Mouse (Mus musculus): ENCODE measurements around the gene E2f4.
A peak's percentile ranks its signal among the peaks of the same experiment; 100 is the strongest.

E2f4 gene

DNA sequence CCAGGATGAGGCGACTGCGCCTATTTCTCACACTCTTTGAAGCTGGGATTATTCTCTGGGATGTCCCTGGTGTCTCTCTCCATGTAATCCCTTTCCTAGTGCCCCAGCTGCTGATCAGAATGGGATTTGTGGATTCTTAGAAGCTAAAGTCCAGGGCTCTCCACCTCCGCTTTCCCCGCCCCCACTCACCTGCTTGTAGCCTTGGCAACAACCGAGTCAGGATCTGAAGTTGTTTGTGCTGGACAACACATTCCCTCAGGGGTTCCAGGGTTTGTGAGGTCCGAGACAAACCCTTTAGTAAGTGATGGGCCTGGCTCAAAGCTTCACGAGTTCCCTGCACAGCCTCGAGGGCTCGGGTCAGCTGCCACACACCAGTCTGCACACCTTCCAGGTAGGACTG lies 2.7 kb upstream of the E2f4 start:
- no peak for DNase-seq (ENCODE audit: low spot score)

DNA sequence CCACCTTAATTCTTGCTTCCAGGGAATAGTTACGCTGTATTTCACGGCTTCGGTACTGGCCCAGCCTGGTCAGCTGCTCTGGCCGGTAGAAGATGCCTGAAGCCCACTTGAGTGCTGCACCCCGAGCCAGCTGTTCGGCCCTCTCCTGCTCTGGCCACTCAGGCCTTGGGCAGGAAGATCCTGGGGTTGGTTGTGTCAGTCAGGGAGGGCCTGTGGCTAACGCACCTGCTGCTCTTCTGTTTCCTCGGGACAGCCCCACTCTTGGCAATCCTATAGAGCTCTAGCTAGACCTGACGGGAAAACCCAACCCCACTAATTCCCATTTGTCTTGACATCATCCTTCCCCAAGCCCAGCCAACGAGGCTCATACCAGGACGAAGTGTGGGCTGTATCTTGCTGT lies 2.2 kb upstream of the E2f4 start:
- no peak for DNase-seq (ENCODE audit: low spot score)

GRCm38 (mm10) chr8:105295895-105296573 lies 1.4 kb upstream of the E2f4 start, which contains the start of gene Exoc3l:
Gene Exoc3l, minus strand, starts transcription at chr8:105296101.
- DNase-seq (ENCODE audit: low spot score): no peak

GRCm38 (mm10) chr8:105298351-105299252 lies 1.1 kb downstream of the E2f4 start:
- peak; percentile 65 for DNase-seq (ENCODE audit: low spot score)

DNA sequence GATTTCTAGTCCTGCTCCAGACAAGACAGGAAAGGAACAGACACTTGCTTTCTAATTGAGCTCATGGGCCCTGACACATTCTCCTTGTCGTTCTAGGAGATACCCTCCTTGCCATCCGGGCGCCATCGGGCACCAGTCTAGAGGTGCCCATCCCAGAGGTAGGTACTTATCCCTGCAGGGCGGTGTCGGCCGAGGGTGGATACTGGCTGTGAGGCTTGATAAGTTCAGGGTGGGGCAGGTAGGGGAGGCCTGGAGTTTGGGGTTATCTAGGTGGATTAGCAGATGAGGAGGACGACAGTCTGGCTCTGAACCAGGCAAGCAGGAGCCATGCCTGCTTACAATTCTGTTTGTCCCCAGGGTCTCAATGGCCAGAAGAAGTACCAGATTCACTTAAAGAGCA lies 2.5 kb downstream of the E2f4 start:
- no peak for DNase-seq (ENCODE audit: low spot score)

DNA sequence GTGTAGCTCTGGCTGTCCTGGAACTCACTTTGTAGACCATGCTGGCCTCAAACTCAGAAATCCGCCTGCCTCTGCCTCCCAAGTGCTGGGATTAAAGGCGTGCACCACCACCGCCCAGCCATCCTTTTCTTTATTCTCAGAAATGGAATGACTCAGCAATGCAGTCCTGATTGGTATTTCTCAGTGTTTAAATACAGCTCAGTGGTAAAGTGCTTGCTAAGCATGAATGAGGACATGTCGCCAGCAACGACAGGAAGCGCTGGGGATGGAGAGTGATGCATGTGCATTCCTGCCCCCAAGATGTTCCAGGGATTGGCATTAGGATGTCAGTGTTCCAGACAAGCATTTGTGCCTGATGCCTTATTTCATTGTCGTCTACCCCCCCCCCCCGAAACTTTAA lies 5.9 kb downstream of the E2f4 start:
- no peak for DNase-seq (ENCODE audit: low spot score)

- no peak for DNase-seq (ENCODE audit: low spot score)
Observed at GRCm38 (mm10) chr8:105303874-105304273, 6.4 kb downstream of the E2f4 start.

GRCm38 (mm10) chr8:105304325-105305210 lies 7.1 kb downstream of the E2f4 start:
- peak; percentile 78 for DNase-seq (ENCODE audit: low spot score)

GRCm38 (mm10) chr8:105305211-105306145 lies 8.0 kb downstream of the E2f4 start, which contains the start of gene Elmo3:
Gene Elmo3, plus strand, starts transcription at chr8:105305601.
- DNase-seq (ENCODE audit: low spot score): peak; percentile 55

- DNase-seq (ENCODE audit: low spot score): no peak
Observed at GRCm38 (mm10) chr8:105306146-105306691, 8.8 kb downstream of the E2f4 start.

DNA sequence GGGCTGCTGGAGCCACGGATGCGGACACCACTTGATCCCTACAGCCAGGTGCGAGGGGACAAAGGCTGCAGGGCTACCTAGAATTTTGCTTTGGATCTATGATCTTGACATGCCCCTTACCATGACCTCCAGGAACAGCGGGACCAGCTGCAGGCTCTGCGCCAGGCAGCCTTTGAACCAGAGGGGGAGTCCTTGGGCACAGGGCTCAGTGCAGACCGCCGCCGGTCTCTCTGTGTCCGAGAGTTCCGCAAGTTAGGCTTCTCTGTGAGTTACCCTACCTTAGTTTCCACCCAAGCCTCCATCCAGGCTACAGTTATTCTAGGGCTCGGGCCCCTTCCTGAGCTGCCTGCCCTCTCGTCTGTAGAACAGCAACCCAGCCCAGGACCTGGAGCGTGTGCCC lies 10.2 kb downstream of the E2f4 start:
- no peak for DNase-seq (ENCODE audit: low spot score)

- no peak for DNase-seq (ENCODE audit: low spot score)
Observed at GRCm38 (mm10) chr8:105308428-105308827, 11.0 kb downstream of the E2f4 start.

- no peak for DNase-seq (ENCODE audit: low spot score)
Observed at GRCm38 (mm10) chr8:105309142-105309847, 11.8 kb downstream of the E2f4 start.

DNA sequence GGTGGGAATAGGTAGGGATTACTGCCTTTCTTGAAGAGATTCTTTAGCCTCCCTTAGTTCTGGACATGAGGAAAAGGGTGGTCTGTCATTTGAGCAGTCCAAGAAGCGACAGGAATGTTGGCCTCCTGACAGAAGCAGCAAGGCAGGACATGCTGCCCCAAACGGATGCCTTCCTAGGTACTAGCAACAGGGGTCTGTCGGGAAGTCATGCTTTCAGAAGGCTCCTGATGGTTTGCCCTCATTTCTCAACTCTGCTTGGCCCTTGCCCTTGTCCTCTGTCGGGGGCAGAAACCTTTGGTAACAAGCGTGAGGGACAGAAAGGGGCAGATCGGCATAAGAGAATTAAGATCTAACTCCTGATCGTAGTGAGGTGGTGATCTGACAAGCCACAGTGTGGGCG lies 12.7 kb downstream of the E2f4 start:
- DNase-seq (ENCODE audit: low spot score): no peak

DNA sequence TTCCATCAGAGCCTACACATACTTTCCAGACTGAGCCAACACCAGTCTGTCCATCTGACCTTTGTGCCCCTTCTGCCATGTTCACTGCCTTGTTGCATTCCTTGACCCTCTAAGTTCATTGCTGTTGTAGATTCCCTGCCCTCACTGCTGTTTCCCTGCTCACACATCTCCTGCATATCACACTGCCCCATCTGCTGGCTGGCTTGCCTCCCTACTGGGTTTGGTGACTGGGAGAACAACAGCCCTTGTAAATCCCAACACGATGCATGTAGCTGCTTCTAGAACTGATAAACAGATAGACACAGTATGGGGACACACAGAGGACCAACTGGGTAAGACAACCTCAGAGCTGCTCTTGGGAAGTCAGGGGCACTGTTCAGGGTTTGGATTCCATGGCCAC lies 14.3 kb downstream of the E2f4 start:
- no peak for DNase-seq (ENCODE audit: low spot score)

DNA sequence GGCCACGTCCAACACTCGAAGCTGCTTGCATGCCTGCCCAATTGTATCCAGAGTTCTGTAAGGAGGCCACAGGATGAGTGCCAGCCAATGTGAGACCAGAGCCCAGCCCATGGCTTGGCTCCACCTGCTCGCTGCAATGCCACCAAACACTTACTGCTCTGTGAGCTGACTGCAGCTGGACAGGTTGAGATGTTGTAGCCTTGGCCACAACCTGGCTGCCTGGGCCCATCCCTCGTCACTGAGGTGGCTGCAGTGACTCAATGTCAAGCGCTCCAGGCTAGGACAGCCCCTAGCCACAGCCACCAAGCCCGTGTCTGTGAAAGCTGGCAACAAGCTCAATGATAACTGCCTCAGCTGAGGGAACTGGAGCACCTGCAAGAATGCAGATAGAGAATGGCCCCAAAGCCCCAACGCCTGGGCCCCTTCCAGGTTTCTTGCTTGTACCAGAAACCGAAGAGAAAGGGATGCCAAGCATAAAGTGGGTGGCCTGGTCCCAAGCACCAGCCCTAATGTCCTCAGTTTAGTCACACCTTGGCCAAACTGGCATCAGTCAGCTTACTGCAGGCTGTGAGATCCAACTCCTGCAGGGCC lies 15.5 kb downstream of the E2f4 start:
- no peak for DNase-seq (ENCODE audit: low spot score)

DNA sequence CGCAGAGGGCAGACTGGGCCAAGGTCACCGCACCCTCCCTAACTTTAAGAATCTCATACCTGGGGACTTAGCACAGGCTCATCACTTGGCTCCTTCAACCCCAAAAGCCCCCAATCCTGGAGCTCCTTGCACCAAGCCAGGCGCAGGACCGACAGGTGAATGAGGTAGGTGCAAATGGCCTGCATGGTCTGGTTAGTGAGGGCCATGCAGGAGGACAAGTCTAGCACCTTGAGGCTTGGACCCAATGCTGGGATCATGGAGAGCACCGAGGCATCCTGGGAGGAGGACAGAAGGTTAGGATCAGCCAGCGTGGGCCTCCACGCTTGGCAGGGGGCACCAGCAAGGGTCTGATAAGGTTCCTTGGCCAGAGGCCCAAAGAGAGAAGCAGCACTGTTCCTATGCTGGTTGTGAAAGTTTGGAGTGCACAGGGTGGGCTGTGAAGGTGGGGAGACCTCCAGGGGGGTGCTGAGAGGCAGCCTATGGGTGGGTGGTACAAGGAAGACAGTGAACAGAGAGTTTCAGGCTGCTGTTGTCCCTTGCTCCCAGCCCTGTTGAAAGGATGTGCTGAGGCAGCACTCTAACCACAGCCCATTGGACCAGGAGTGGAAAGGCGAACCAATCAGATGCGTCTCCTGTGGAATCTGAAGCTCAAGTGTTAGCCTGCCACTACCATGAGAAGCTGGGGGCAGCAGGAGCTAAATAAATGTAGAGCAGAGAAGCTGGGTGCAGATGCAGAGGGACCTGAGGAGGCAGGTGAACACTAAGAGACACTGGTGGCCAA lies 16.3 kb downstream of the E2f4 start:
- no peak for DNase-seq (ENCODE audit: low spot score)

DNA sequence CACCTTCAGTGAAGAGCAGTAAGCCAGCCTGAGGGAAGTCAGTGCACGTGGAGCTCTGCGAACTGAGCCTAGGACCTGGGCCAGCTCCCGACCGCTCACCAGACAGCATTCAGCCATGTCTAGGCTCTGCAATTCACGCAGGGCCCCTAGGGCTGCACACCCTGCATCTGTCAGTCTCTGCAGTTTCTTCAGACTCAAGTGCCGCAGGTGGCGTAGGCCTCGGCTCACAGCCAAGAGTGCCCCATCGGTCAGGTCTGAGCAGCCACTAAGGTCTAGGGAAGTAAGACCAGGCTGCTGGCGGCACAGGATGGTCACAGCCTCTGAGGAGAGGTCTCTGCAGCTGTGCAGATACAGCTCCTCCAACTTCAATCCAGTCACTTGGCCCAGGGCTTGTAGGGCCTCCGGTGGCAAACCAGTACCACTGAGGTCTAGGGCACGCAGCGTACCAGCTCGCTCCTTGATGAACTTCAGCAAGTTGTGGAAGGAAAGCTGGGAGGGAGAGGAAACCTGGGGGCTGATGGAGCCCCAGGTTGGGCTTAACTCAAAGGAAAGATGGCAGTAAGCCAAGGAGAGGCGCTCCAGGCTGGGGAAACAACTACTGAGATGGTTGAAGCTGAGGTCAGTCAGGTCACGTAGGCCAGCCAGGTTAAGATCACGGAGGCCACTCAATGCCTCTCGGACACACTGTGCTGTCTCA lies 17.8 kb downstream of the E2f4 start:
- no peak for DNase-seq (ENCODE audit: low spot score)

Measured in MN1 (cell line).